Mouse (Mus musculus) kidney, adult 2 months (tissue): ENCODE measurements around the gene Cdh23.

ENCODE experiments used
- CTCF ChIP-seq: fragments of 200-500 bp; conservative IDR thresholded peaks from 2 replicates; pipeline ENCODE4 v1.5.1; 2011; ENCODE audit warnings: low read depth, mild to moderate bottlenecking, control low read depth, low read length, moderate library complexity, mixed read lengths; ENCODE audit not compliant: insufficient read depth, insufficient read length
- POLR2A ChIP-seq: fragments of 200-500 bp; IDR thresholded peaks from one replicate; pipeline ENCODE4 v1.6.1; 2011; ENCODE audit warnings: low read depth, low read length, control low read depth

- TF ChIP-seq POLR2A, result no peak
- no peak for TF ChIP-seq CTCF
Measured at GRCm38 (mm10) chr10:60602235-60602634, 94.1 kb downstream of the Cdh23 start.
